Mouse (Mus musculus): Measurements from ENCODE around the gene Mpeg1. TPM values are rescaled to one million over a fixed set of nuclear protein-coding genes. Genes with fewer than 3 reads are reported as not detected.

Mpeg1 gene
- polyA plus RNA-seq, 1 experiment from 2014 or later, result 0.54 TPM

GRCm38 (mm10) chr19:12486875-12487274, 26.3 kb downstream of the Mpeg1 start:
- H3K36me3 ChIP-seq, result peaks cover 13% of the 10 kb centered on the region
- no peak overlapping the region for H3K4me2 ChIP-seq
- 78% methylated on average over 6 of the region's 6 CpGs for WGBS
- H3K4me1 ChIP-seq, result peaks cover 11% of the 10 kb centered on the region; the same call in 1 of the 2 replicates
- no peaks in the 10 kb centered on the region for H3K27me3 ChIP-seq
- H3K4me3 ChIP-seq, result no peak overlapping the region
- no peak for ATAC-seq (ENCODE audit: insufficient number of reproducible peaks, low FRiP score, low TSS enrichment, low read depth)
- no peak overlapping the region for H3K27ac ChIP-seq
- no peak overlapping the region for H3K9ac ChIP-seq
- H3K9me3 ChIP-seq, result no peaks in the 10 kb centered on the region

GRCm38 (mm10) chr19:12487511-12488204, 27.1 kb downstream of the Mpeg1 start:
- 89% methylated on average over 12 of the region's 12 CpGs for WGBS
- Histone ChIP-seq H3K4me2 (no peak overlapping the region), H3K4me3 (no peak overlapping the region), H3K9ac (no peak overlapping the region), H3K27me3 (no peaks in the 10 kb centered on the region), H3K4me1 (peaks cover 11% of the 10 kb centered on the region; the same call in 1 of the 2 replicates), H3K9me3 (no peaks in the 10 kb centered on the region), H3K36me3 (peaks cover 17% of the 10 kb centered on the region), H3K27ac (no peak overlapping the region)
- ATAC-seq (ENCODE audit: insufficient number of reproducible peaks, low FRiP score, low TSS enrichment, low read depth), result no peak

- H3K36me3 ChIP-seq, result peaks cover 17% of the 10 kb centered on the region
- no peak overlapping the region for H3K4me3 ChIP-seq
- no peaks in the 10 kb centered on the region for H3K27me3 ChIP-seq
- WGBS, result 33% methylated on average over 9 of the region's 9 CpGs
- no peak overlapping the region for H3K4me2 ChIP-seq
- peaks cover 11% of the 10 kb centered on the region; the same call in 1 of the 2 replicates for H3K4me1 ChIP-seq
- no peak overlapping the region for H3K9ac ChIP-seq
- ATAC-seq (ENCODE audit: insufficient number of reproducible peaks, low FRiP score, low TSS enrichment, low read depth), result no peak
- no peak overlapping the region for H3K27ac ChIP-seq
- H3K9me3 ChIP-seq, result no peaks in the 10 kb centered on the region
These were observed 27.8 kb downstream of the Mpeg1 start for GRCm38 (mm10) chr19:12488205-12488966.

- no peak for ATAC-seq (ENCODE audit: insufficient number of reproducible peaks, low FRiP score, low TSS enrichment, low read depth)
These were observed 28.5 kb downstream of the Mpeg1 start for GRCm38 (mm10) chr19:12488969-12489674.

GRCm38 (mm10) chr19:12489675-12490570, 29.3 kb downstream of the Mpeg1 start:
- peaks cover 11% of the 10 kb centered on the region; the same call in 1 of the 2 replicates for H3K4me1 ChIP-seq
- no peak overlapping the region for H3K9ac ChIP-seq
- no peak for ATAC-seq (ENCODE audit: insufficient number of reproducible peaks, low FRiP score, low TSS enrichment, low read depth)
- H3K36me3 ChIP-seq, result peaks cover 17% of the 10 kb centered on the region
- H3K4me2 ChIP-seq, result no peak overlapping the region
- H3K9me3 ChIP-seq, result no peaks in the 10 kb centered on the region
- H3K4me3 ChIP-seq, result no peak overlapping the region
- 83% methylated on average over 11 of the region's 11 CpGs for WGBS
- no peaks in the 10 kb centered on the region for H3K27me3 ChIP-seq
- no peak overlapping the region for H3K27ac ChIP-seq

More at GRCm38 (mm10) chr19:12488969-12489674, 28.5 kb downstream of the Mpeg1 start:
- Histone ChIP-seq H3K27ac (no peak overlapping the region), H3K4me1 (peaks cover 11% of the 10 kb centered on the region; the same call in 1 of the 2 replicates), H3K36me3 (peaks cover 17% of the 10 kb centered on the region), H3K27me3 (no peaks in the 10 kb centered on the region), H3K4me2 (no peak overlapping the region), H3K9me3 (no peaks in the 10 kb centered on the region), H3K4me3 (no peak overlapping the region), H3K9ac (no peak overlapping the region)
- WGBS, result 33% methylated on average over 8 of the region's 8 CpGs

GRCm38 (mm10) chr19:12491636-12492035, 31.1 kb downstream of the Mpeg1 start:
- Histone ChIP-seq H3K27me3 (no peaks in the 10 kb centered on the region), H3K9ac (no peak overlapping the region), H3K27ac (no peak overlapping the region), H3K4me2 (no peak overlapping the region), H3K4me1 (peaks cover 11% of the 10 kb centered on the region; the same call in 1 of the 2 replicates), H3K9me3 (no peaks in the 10 kb centered on the region), H3K4me3 (no peak overlapping the region), H3K36me3 (peaks cover 17% of the 10 kb centered on the region)
- no peak for ATAC-seq (ENCODE audit: insufficient number of reproducible peaks, low FRiP score, low TSS enrichment, low read depth)
- 87% methylated on average over 7 of the region's 7 CpGs for WGBS

GRCm38 (mm10) chr19:12493453-12494186, 33.0 kb downstream of the Mpeg1 start:
- no peak overlapping the region for H3K27ac ChIP-seq
- no peaks in the 10 kb centered on the region for H3K9me3 ChIP-seq
- H3K4me1 ChIP-seq, result peaks cover 3% of the 10 kb centered on the region; the same call in 1 of the 2 replicates
- H3K36me3 ChIP-seq, result peaks cover 17% of the 10 kb centered on the region
- no peak for ATAC-seq (ENCODE audit: insufficient number of reproducible peaks, low FRiP score, low TSS enrichment, low read depth)
- H3K27me3 ChIP-seq, result no peaks in the 10 kb centered on the region
- no peak overlapping the region for H3K9ac ChIP-seq
- H3K4me3 ChIP-seq, result no peak overlapping the region
- no peak overlapping the region for H3K4me2 ChIP-seq
- 86% methylated on average over 4 of the region's 4 CpGs for WGBS

GRCm38 (mm10) chr19:12494187-12494458, 33.5 kb downstream of the Mpeg1 start:
- no peak for ATAC-seq (ENCODE audit: insufficient number of reproducible peaks, low FRiP score, low TSS enrichment, low read depth)
- 88% methylated on average over 4 of the region's 4 CpGs for WGBS

GRCm38 (mm10) chr19:12494972-12495535, 34.5 kb downstream of the Mpeg1 start:
- no peak overlapping the region for H3K27ac ChIP-seq
- no peaks in the 10 kb centered on the region for H3K27me3 ChIP-seq
- WGBS, result 67% methylated on average over 3 of the region's 3 CpGs
- H3K9ac ChIP-seq, result no peak overlapping the region
- no peak overlapping the region for H3K4me3 ChIP-seq
- ATAC-seq (ENCODE audit: insufficient number of reproducible peaks, low FRiP score, low TSS enrichment, low read depth), result no peak
- no peaks in the 10 kb centered on the region for H3K9me3 ChIP-seq
- no peak overlapping the region for H3K4me2 ChIP-seq
- peaks cover 17% of the 10 kb centered on the region for H3K36me3 ChIP-seq
- peaks cover 4% of the 10 kb centered on the region for H3K4me1 ChIP-seq

More at GRCm38 (mm10) chr19:12494187-12494458, 33.5 kb downstream of the Mpeg1 start:
- Histone ChIP-seq H3K9ac (no peak overlapping the region), H3K36me3 (peaks cover 17% of the 10 kb centered on the region), H3K4me2 (no peak overlapping the region), H3K9me3 (no peaks in the 10 kb centered on the region), H3K4me3 (no peak overlapping the region), H3K4me1 (no peaks in the 10 kb centered on the region), H3K27me3 (no peaks in the 10 kb centered on the region), H3K27ac (no peak overlapping the region)

GRCm38 (mm10) chr19:12496241-12496640, 35.7 kb downstream of the Mpeg1 start:
- 83% methylated on average over 2 of the region's 2 CpGs for WGBS
- Histone ChIP-seq H3K4me2 (no peak overlapping the region), H3K27me3 (peaks cover 5% of the 10 kb centered on the region; the same call in 1 of the 2 replicates), H3K9me3 (no peaks in the 10 kb centered on the region), H3K4me1 (peaks cover 15% of the 10 kb centered on the region), H3K4me3 (no peak overlapping the region), H3K9ac (no peak overlapping the region), H3K36me3 (peaks cover 9% of the 10 kb centered on the region), H3K27ac (no peak overlapping the region)
- no peak for ATAC-seq (ENCODE audit: insufficient number of reproducible peaks, low FRiP score, low TSS enrichment, low read depth)
